Mouse (Mus musculus): ENCODE data around the gene Siah1a.

GRCm38 (mm10) chr8:86749842-86750241, 4.1 kb upstream of the Siah1a start:
- TF ChIP-seq EP300 (IDR thresholded peaks at IDR 0.05; ENCODE audit: low read depth) = no peak
- TF ChIP-seq CTCF (IDR thresholded peaks at IDR 0.05; ENCODE audit: low read depth) = no peak
